Mouse (Mus musculus): ENCODE measurements around the gene Pkm.

Gene Pkm

DNA sequence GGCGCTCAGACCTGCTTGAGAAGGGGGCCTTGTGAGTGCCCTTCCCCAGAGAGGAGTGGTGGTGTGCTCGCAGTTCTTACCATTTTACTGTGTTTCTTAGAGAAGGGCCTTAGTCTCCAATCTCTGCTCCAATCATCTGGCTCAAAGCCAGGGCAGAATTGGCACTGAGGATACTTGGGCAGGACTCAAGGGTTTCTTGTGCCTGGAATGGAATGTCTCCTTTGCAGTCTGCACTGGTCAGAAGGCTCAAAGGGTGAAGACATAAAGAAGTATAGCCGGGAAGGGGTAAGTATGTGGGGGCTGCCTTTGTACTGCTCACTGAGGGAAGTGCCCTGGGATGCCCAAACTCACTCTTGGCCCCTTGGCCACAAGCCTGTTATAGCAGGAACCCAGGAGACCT, 53.1 kb downstream of the Pkm start:
- no peak for DNase-seq

DNA sequence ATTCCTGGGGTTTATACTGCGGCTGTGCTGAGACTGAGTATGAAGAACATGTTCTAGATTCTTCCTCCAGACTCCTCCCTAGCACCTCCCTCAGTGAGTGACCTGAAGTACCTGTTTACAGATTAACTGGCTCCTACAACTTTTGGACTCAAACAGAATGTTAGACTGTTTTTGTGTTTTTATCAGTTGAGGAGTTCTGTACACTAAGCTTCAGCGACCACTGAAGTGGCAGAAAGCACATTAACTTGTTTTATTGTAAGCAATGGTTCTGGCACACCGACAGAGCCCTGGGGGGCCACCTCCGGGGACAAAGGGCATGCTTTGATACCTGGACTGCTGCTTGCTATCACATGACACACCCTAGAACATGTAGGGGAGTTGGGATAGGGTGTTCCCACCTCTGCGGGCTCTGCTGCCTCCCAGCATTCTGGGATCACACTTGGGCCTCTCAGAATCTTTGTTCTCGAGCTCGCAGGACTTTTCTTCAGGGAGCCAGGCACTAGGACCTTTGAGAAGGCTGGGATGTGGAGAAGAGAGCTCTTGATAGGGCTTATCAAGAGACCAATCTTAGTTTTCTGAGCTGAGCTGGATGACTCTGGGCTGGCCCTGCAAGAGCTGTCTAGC, 60.2 kb downstream of the Pkm start:
- DNase-seq: no peak

DNA sequence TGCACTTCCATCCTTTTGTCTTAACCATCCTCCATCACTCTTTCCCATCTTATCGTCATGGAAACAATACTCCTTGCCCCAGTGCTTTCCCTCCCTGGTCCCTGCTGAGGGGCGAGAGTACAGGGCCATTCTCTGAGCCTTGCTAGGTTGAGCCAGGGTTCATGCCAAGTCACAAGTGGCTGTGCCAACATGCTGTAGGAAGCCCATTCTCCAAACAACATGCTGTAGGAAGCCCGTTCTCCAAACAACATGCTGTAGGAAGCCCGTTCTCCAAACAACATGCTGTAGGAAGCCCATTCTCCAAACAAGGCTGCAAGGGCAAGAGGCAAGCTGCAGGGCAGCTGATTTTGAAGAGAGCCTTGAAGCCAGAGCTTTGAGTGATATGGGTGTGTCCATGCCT, 62.1 kb downstream of the Pkm start:
- no peak for DNase-seq

DNA sequence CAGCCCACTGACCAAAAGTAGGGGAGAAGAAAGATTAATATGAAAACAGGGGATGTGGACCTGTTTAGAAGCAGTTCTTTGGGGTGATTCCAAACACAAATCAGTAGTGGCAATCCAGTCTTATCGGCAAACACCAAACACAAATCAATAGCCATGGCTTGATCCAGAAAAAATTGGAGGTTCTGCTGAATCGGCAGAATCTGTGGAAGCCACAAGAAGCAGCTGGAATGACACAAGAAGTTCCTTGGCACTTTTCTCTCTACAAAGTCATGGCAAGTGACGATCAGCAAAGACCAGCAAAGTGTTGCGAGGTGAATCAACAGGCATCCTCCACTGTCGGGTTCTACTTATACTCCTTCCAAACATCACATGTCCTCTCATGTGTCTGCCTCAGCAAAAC, 65.0 kb downstream of the Pkm start:
- no peak for DNase-seq

GRCm38 (mm10) chr9:59723096-59723657, 67.0 kb downstream of the Pkm start:
- peak; percentile 78 for DNase-seq

- DNase-seq: peak; percentile 51
These were observed 67.7 kb downstream of the Pkm start for GRCm38 (mm10) chr9:59723791-59724442.

- DNase-seq: no peak
These were observed 69.3 kb downstream of the Pkm start for GRCm38 (mm10) chr9:59725515-59725914.

DNA sequence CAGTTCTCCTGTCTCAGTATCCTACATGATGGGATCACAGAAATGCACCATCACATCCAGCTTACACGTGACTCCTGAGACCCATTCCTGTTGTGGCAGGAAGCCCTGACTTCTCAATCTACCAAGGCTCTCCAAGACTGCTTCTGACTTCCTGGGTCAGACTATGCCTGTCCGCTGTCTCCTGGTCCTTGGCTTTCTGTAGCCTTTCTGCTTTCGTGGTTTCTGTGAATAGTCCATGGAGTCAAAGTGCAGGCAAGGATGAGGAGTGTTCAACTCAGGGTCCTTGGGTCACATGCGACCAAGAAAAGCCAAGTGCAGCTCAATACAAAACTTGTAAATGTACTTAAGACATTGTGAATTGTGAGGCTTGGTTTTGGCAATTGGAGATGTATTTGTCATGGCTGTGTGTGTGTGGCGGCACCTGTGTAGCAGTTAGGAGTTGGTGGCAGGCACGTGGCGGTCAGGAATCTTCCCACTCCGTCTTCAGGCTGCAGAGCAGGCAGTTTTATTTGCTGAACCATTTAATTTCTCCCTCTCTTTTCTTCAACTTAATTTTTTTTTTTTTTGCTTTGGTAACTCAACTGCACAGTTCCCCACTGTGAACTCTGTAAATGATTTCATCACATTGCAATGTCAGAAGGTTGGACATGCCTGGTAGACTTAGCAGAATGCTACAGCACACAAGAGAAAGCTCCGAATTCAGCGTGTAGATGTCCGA, 71.6 kb downstream of the Pkm start:
- no peak for DNase-seq
